Mouse (Mus musculus): ENCODE data around the gene Alkbh2. TPM values are rescaled to one million over a fixed set of nuclear protein-coding genes. Genes with fewer than 3 reads are reported as not detected.
A peak's percentile ranks its signal among the peaks of the same experiment; 100 is the strongest.

Gene Alkbh2
- total and polyA plus RNA-seq, 2 experiments from 2014 or later: 6.4 to 7.4 TPM

DNA sequence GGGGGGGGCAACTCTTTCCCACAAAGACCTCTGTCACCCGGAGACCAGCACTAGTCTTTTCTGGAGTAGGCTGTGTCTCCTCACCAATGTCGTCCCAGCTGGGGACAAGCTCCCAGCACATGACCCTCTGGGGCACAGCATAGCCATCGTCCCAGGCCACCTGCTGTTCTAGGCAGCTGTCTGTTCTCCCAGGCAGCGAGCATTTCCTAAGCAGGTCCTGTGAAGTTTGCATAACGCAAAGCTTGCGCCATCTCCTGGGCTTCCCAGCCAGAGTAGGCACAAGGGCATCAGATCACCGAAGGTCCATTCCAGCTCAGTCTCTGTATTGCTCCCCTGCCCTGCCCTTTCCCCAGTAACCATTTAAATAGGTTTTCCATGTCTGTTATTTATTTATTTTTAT is 29.2 kb upstream of the Alkbh2 start:
- Histone ChIP-seq H3K4me2 (ENCODE audit: low read depth, low read length, poor library complexity, severe bottlenecking) (no peak overlapping the region), H3K36me3 (ENCODE audit: insufficient read depth, low read length) (no peaks in the 10 kb centered on the region), H3K4me3 (ENCODE audit: low read depth, low read length) (no peak overlapping the region), H3K27ac (ENCODE audit: low read depth, low read length) (no peak overlapping the region), H3K9me3 (ENCODE audit: low read length) (no peaks in the 10 kb centered on the region), H3K9ac (replicated peaks; ENCODE audit: low read length, poor library complexity, severe bottlenecking) (no peak overlapping the region), H3K27me3 (ENCODE audit: insufficient read depth, low read length) (no peaks in the 10 kb centered on the region), H3K4me1 (ENCODE audit: insufficient read depth, low read length) (no peaks in the 10 kb centered on the region)
- no peak for TF ChIP-seq CTCF (IDR thresholded peaks at IDR 0.05)
- ATAC-seq (ENCODE audit: low FRiP score) (no peak), DNase-seq (ENCODE audit: low spot score) (no peak)
- 42% methylated on average over 7 of the region's 7 CpGs for WGBS

DNA sequence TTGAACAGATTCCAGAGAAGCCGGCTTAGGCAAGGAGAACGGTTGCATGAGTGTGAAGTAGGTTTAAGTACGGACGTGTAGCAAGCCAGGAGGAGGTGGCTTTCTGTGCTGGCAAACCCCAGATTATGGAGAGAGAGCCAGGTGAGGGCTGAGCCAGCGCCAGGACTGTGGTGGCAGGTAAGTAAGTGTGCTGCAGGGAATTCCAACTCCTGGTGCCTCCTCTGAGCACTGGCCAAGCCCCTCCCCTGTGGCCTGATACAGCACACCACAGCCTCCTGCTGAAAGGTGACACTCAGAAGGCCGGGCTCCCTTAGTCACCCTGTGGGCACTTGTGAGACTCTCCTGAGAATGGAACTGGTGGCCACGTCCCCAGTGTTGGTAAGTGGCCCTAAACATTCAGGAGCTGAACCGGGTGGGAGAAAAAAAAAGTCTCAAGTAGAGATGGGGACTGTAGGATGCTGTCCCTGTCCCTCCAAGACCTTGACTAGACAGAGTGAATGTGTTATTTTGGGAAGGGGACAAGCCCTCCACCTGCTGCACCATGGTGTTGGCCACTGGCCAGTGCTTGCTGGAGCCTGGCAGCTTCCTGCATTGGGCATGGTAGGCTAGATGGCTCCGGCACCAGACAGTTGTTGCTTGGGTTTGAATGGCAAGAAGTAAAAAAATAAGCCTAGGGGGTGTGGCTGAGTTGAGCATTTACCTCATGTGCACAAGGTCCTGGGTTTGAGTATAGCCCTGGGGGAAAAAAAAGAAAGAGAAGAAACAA is 27.3 kb upstream of the Alkbh2 start:
- Histone ChIP-seq H3K9ac (replicated peaks; ENCODE audit: low read length, poor library complexity, severe bottlenecking) (no peak overlapping the region), H3K27me3 (ENCODE audit: insufficient read depth, low read length) (no peaks in the 10 kb centered on the region), H3K9me3 (ENCODE audit: low read length) (no peaks in the 10 kb centered on the region), H3K4me2 (ENCODE audit: low read depth, low read length, poor library complexity, severe bottlenecking) (no peak overlapping the region), H3K36me3 (ENCODE audit: insufficient read depth, low read length) (no peaks in the 10 kb centered on the region), H3K4me1 (ENCODE audit: insufficient read depth, low read length) (no peaks in the 10 kb centered on the region), H3K27ac (ENCODE audit: low read depth, low read length) (no peak overlapping the region), H3K4me3 (ENCODE audit: low read depth, low read length) (no peak overlapping the region)
- 71% methylated on average over 9 of the region's 9 CpGs for whole genome bisulfite sequencing
- TF ChIP-seq CTCF (IDR thresholded peaks at IDR 0.05): no peak
- DNase-seq (ENCODE audit: low spot score): no peak
- no peak for ATAC-seq (ENCODE audit: low FRiP score)

DNA sequence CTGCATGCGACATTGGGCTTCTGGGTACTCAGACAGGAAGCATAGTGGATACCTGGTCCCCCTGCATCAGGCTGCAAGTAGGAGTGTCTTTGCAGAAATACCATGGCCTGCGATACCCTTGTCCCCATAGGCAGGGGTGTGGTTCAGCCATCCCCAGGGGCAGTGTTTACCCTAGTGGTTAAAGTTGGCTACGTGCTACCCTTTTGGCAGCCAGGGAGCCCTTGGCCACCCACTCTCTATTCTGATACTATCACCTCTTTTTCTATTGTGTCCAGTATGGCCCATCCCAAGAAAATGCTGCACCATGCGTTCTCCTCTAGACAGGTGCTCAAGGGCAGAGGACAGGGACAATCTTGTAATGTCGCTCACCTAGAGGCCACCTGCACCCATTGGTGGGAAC is 26.7 kb upstream of the Alkbh2 start:
- ATAC-seq (ENCODE audit: low FRiP score) (no peak), DNase-seq (ENCODE audit: low spot score) (no peak)
- H3K4me1 ChIP-seq (ENCODE audit: insufficient read depth, low read length): no peaks in the 10 kb centered on the region
- WGBS: 89% methylated on average over 5 of the region's 5 CpGs
- no peak overlapping the region for H3K9ac ChIP-seq (replicated peaks; ENCODE audit: low read length, poor library complexity, severe bottlenecking)
- no peaks in the 10 kb centered on the region for H3K36me3 ChIP-seq (ENCODE audit: insufficient read depth, low read length)
- H3K4me3 ChIP-seq (ENCODE audit: low read depth, low read length): no peak overlapping the region
- no peak for TF ChIP-seq CTCF (IDR thresholded peaks at IDR 0.05)
- H3K27me3 ChIP-seq (ENCODE audit: insufficient read depth, low read length): no peaks in the 10 kb centered on the region
- H3K4me2 ChIP-seq (ENCODE audit: low read depth, low read length, poor library complexity, severe bottlenecking): no peak overlapping the region
- H3K27ac ChIP-seq (ENCODE audit: low read depth, low read length): no peak overlapping the region
- H3K9me3 ChIP-seq (ENCODE audit: low read length): no peaks in the 10 kb centered on the region

DNA sequence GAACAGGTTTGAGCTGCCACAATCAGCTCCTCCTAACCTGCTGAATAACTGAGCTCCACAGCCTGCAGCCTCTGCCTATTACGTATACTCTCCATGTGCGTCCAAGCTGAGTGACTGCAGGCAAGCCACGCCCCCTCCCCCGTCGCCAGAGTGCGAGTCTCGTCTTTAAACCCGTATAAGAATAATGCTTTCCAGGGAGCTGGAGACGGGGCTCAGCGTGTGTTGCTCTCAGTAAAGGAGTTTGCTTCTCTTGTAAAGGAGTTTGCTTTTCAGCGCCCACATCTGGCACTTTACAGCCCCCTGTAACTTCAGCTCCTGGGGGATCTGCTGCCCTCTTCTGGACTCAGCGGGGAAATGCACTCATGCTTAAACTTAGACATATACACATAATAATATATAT is 25.5 kb upstream of the Alkbh2 start:
- DNase-seq (ENCODE audit: low spot score) (peak; percentile 47), ATAC-seq (ENCODE audit: low FRiP score) (no peak)
- WGBS: 4% methylated on average over 12 of the region's 12 CpGs

DNA sequence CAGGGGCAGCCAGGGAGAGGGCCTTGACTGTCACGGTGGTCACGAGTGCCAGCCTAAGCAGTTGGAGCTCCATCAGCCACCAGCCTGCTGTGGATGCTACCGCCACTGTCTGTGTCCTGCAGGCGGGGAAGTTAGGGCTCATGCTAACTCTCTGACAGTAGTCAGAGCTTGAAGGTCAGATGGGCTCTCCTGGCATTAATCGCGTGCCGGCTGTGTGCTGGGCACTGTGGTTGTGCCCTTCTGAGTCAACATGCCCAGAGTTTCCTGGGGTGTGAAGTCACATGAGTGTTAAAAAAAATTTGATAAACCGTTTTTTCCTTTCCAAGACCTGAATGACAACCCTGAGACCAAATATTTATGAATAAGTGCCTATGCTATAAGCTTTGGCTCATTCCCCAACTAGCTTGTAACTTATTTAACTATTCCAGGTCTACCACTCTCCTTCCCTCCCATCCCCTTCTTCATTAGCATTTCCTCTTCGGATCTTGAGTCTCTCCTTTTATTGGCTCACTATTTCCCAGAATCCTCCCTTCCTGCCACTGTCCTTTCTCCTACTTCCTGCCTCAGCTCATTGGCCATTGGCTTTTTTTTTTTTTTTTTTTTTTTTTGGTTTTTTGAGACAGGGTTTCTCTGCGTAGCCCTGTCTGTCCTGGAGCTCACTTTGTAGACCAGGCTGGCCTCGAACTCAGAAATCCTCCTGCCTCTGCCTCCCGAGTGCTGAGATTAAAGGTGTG is 24.5 kb upstream of the Alkbh2 start:
- no peak for ATAC-seq (ENCODE audit: low FRiP score)
- DNase-seq (ENCODE audit: low spot score): no peak
- no peaks in the 10 kb centered on the region for H3K4me1 ChIP-seq (ENCODE audit: insufficient read depth, low read length)
- H3K27me3 ChIP-seq (ENCODE audit: insufficient read depth, low read length): no peaks in the 10 kb centered on the region
- no peak overlapping the region for H3K27ac ChIP-seq (ENCODE audit: low read depth, low read length)
- H3K9me3 ChIP-seq (ENCODE audit: low read length): no peaks in the 10 kb centered on the region
- 87% methylated on average over 12 of the region's 12 CpGs for WGBS
- no peaks in the 10 kb centered on the region for H3K36me3 ChIP-seq (ENCODE audit: insufficient read depth, low read length)
- TF ChIP-seq CTCF (IDR thresholded peaks at IDR 0.05): no peak
- no peak overlapping the region for H3K4me2 ChIP-seq (ENCODE audit: low read depth, low read length, poor library complexity, severe bottlenecking)
- no peak overlapping the region for H3K9ac ChIP-seq (replicated peaks; ENCODE audit: low read length, poor library complexity, severe bottlenecking)
- H3K4me3 ChIP-seq (ENCODE audit: low read depth, low read length): no peak overlapping the region

More for the DNA sequence above, 25.5 kb upstream of the Alkbh2 start:
- Histone ChIP-seq H3K9ac (replicated peaks; ENCODE audit: low read length, poor library complexity, severe bottlenecking) (no peak overlapping the region), H3K4me3 (ENCODE audit: low read depth, low read length) (peak overlapping the region; percentile 24), H3K27ac (ENCODE audit: low read depth, low read length) (no peak overlapping the region), H3K4me2 (ENCODE audit: low read depth, low read length, poor library complexity, severe bottlenecking) (peak overlapping the region; percentile 24), H3K9me3 (ENCODE audit: low read length) (no peaks in the 10 kb centered on the region), H3K4me1 (ENCODE audit: insufficient read depth, low read length) (no peaks in the 10 kb centered on the region), H3K36me3 (ENCODE audit: insufficient read depth, low read length) (no peaks in the 10 kb centered on the region), H3K27me3 (ENCODE audit: insufficient read depth, low read length) (no peaks in the 10 kb centered on the region)
- TF ChIP-seq CTCF (IDR thresholded peaks at IDR 0.05): peak; percentile 73

Data from midbrain, postnatal 0 days (tissue).